Mouse (Mus musculus) E14TG2a.4 (cell line): ENCODE measurements around the gene Phf2.

Experiments
- H3K27me3 ChIP-seq: 2 replicates; pipeline ENCODE4 v1.6.1; 2014; ENCODE audit warnings: low read length, control low read depth; ENCODE audit not compliant: insufficient read depth
- H3K36me3 ChIP-seq: 2 replicates; pipeline ENCODE4 v1.6.1; 2014; ENCODE audit warnings: low read length, control low read depth; ENCODE audit not compliant: insufficient read depth
- H3K4me1 ChIP-seq: replicated peaks from 2 replicates; pipeline ENCODE4 v1.6.1; 2014; ENCODE audit warnings: low read depth, low read length, control low read depth
- H3K4me3 ChIP-seq: replicated peaks from 2 replicates; pipeline ENCODE4 v1.5.1; 2014; ENCODE audit warnings: mild to moderate bottlenecking, low read length
- H3K9me3 ChIP-seq: 2 replicates; pipeline ENCODE4 v1.6.1; 2014; ENCODE audit warnings: low read length, control low read depth
- CTCF ChIP-seq: conservative IDR thresholded peaks from 2 replicates; pipeline ENCODE4 v1.5.1; 2014; ENCODE audit warnings: low read length
- NANOG ChIP-seq: IDR thresholded peaks from 2 replicates; pipeline ENCODE4 v1.6.1; 2014; ENCODE audit warnings: borderline replicate concordance, low read length, mixed read lengths
- POU5F1 ChIP-seq: IDR thresholded peaks from 2 replicates; pipeline ENCODE4 v1.6.1; 2014; ENCODE audit warnings: low read length, borderline replicate concordance

Gene Phf2

GRCm38 (mm10) chr13:48756769-48757168 lies 114.2 kb downstream of the Phf2 start:
- Histone ChIP-seq H3K36me3 (no peaks in the 10 kb centered on the region), H3K27me3 (peaks cover 31% of the 10 kb centered on the region), H3K4me3 (0 out of 2 replicates have a peak overlapping the region, but pooled peaks have one; percentile 20), H3K9me3 (no peaks in the 10 kb centered on the region), H3K4me1 (no peaks in the 10 kb centered on the region)
- TF ChIP-seq POU5F1 (no peak), NANOG (no peak), CTCF (no peak)
